Mouse (Mus musculus) adrenal gland, postnatal 25 days (tissue): Measurements from ENCODE around the gene Mgat3. TPM values are rescaled to one million over a fixed set of nuclear protein-coding genes. Genes with fewer than 3 reads are reported as not detected.

ENCODE experiments used
- DNase-seq: peaks from one replicate; pipeline ENCODE4 v3.0.0; 2021; ENCODE audit warnings: mixed read lengths
- total RNA-seq: library from RNA; stranded (reverse); gene quantifications from 2 replicates; pipeline ENCODE4 v1.2.3, GENCODE M21; 2021

Mgat3 gene
- total RNA-seq, 1 experiment from 2014 or later, result 7.4 TPM

DNA sequence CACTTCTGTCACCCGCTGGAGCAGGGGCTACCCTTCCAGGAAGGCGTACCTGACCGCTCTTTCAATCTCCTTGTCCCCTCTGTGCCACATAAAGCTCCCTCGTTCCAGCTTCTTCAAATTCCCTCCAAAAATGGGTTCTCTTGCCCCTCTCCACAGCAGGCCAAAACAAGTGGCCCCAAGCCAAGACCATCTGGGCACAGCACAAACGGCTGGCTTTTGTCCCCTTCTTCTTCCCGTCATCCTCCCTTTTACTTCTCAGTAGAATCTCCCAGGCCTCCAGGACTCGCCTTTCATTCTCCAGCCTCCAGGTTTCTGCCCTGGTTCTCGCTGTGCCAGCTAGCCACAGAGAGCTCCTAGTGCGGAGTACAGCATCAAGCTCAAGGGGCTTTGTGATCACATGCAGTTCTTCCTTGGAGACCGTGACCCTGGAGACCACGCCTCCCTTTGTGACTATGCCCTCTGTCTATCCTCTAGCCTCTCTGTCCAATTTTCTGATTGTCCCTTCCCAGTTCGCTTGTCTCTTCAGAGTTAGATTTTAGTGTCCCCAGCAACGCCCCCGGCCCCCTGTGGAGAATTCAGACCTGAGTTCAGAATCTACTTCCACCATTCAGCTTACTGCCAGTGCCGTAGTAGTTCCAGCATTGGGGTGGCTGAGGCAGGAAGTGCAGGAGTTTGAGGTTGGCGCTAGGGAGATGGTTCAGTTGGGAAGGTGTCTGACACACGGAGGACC, 54.7 kb downstream of the Mgat3 start:
- DNase-seq, result no peak

DNA sequence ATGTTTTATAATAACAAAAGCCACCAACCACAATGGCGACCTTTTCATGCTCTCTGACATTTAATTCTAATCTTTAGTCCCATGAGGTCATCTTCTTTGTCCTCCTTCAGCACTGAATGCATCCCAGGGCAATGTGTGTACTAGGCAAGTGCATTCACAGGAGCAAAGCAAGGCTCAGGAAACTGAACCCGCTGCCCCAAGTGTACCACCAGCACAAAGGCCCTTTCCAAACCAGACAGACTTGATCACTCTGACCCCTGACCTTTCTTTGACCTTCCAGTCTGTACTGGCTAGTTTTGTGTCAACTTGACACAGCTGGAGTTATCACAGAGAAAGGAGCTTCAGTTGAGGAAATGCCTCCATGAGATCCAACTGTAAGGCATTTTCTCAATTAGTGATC, 58.8 kb downstream of the Mgat3 start:
- no peak for DNase-seq

DNA sequence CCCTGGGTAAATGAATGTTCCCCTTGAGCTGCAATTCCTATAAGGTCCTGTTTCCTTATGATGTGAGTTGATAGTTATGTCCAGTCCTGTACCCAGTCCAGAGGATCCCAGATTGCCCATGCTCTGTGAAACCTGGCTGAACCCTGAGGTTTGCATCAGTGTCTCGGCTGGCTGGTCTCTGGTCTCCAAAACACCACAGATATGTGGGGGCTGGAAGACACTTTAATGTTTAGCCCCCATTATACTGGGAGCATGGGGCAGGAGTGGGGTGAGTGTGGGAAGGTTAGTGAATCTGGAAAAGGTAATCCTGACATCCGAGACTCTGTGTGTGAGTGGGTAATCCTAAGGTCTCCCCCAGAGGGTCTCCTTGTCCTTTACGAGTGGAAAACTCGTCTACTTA, 59.5 kb downstream of the Mgat3 start:
- DNase-seq, result no peak

DNA sequence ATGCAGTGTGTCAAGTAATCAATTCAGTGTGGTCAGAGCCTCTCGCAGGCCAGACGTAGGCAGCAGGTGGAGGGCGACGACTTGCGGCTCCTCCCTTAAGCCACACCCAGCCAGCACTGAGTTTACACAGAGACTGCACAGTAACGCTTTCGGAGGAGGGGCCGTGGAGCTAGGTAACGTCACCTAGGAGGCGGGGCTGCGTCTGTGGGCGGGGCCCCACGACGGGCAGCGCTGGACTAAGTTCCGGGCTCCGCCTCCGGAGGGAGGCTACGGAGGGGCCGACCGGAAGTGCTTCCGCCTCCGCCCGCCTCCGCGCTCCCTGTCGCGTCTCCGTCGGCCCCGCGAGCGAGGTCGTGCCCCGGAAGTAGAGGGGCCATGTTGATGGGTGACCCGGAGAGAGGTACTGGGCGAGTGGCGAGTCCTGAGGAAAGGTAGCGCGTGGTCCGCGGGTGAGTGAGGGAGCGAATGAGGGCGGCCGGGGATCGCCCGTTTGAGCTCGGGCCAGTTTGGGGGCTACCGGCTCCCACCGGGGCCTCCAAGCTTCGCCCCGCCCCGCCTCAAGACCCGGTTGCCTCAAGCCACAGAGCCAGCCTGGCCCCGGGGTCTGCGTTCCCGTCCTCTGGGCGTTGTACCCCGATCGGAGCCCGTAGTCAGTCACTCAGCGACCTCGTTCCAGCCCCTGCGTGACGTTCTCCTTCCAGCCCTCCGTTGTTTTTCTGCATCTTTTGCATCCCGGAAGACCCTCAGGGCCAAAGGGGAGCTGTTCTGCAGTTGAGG, 60.4 kb downstream of the Mgat3 start, which contains the start of gene Mief1:
Gene Mief1, plus strand, starts transcription at position 286 of the 777 bp plus-strand sequence.
- DNase-seq, result peak; percentile 98

DNA sequence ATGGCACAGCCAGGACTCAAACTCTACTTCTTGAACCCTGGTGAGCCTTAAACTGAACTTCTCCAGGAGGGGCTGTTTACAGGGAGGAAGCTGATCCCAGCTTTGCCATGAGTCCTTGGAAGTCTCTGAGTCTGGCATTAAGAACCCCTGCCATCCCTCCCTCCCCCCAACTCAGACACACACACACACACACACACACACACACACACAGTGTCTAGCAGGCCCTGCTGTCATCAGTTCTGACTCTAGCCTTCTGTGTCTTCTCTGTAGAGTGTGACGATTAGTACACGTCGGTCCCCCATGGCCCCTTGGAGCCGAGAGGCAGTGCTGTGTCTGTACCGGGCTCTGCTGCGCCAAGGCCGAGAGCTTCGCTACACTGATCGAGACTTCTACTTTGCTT, 62.0 kb downstream of the Mgat3 start, which contains the start of gene AC140267.1:
Gene AC140267.1, plus strand, starts transcription at position 301 of the 400 bp plus-strand sequence.
- no peak for DNase-seq

DNA sequence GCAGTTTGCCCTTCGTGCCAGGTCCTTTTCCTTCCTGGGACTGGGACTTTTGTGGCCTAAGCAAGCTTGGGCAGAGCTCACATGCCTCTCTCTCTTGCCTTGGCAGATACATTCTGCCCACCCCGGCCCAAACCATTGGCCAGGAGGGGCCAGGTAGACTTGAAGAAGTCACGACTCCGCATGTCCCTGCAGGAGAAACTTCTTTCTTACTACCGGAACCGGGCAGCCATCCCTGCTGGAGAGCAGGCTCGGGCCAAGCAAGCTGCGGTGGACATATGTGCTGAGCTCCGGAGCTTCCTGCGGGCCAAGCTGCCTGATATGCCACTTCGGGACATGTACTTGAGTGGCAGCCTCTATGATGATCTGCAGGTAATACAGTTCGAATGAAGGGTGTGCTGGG, 74.6 kb downstream of the Mgat3 start:
- no peak for DNase-seq

DNA sequence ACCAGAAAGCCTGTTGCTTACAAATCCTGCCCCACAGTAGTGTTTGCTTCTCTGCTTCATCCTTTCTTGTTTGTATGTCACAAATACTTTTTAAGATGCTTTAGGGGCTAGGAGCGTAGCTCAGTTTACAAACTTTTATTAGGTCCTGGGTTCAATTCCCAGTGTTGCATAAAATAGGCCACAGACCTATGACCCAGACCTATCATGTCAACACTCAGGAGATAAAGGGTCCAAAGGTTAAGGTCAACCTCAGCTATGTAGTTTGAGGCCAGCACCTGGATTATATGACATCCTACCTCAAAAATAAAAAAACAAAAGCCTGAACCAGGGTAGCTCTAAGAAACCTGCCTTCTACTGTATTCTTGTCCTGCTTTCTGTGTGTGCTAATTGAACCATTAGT, 75.1 kb downstream of the Mgat3 start:
- no peak for DNase-seq

DNA sequence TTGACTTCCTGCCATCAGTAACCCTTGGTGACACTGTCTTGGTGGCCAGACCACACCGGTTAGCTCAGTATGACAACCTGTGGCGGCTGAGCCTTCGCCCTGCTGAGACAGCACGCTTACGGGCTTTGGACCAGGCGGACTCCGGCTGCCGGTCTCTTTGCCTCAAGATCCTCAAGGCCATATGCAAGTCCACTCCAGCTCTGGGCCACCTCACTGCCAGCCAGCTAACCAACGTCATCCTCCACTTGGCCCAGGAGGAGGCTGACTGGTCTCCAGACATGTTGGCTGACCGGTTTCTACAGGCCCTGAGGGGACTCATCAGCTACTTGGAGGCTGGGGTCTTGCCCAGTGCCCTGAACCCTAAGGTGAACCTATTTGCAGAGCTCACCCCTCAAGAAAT, 76.2 kb downstream of the Mgat3 start:
- no peak for DNase-seq

DNA sequence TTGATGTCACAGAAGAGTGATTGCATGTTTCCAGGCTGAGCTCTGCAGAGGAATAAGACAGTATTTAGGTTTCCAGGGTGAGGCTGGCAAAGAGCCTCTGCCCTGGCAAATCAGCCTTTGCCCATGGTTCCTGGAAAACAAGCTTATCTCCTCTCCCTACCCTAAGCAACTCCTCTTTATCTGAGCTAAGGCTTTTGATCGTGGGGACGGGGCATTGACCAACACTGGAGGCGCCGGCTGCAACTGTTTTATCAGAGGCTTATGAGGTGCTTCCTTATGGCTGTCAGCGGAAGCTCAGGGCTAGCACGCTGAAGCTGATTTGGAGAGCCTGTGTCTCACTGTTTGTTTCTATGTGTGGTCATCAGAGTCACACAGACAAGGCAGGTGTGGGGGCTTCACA, 77.1 kb downstream of the Mgat3 start:
- DNase-seq, result no peak

DNA sequence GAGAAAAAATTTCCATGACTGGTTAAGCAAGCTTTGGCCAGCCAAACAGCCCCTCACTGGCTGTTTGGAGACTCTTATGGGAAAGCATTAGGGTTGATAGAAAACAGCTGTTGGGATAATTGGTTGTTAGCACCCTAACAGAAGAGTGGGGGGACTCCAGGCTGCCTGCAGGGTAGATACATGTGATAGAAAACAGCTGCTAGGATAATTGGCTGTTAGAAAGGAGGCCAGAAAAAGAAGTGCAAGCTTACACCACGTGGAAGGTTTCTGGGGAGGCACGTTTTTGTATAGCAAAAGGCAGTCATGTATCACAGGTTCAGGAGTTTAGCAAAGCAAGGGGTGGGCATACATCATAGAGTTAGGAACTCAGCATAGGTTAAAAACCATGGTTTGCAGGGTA, 80.0 kb downstream of the Mgat3 start:
- DNase-seq, result no peak

DNA sequence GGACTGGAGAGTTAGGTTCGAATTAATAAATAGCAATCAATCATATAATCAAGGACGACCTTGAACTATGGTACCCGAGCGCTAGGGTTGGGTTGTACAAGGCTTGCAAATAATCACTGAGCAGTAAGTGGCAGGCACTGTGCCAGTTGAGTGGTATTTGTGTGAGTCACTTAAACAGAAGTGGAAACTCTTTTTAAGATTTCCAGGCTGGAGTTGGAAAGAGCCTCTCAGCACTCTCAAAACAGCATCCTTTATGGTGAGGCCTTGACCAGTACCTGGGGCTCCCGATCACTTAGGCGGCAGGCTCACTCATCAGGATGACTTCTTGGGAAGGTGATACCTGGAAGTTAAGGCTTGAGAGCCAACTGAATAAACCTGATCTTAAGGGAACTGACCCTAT, 80.7 kb downstream of the Mgat3 start:
- DNase-seq, result peak; percentile 81

DNA sequence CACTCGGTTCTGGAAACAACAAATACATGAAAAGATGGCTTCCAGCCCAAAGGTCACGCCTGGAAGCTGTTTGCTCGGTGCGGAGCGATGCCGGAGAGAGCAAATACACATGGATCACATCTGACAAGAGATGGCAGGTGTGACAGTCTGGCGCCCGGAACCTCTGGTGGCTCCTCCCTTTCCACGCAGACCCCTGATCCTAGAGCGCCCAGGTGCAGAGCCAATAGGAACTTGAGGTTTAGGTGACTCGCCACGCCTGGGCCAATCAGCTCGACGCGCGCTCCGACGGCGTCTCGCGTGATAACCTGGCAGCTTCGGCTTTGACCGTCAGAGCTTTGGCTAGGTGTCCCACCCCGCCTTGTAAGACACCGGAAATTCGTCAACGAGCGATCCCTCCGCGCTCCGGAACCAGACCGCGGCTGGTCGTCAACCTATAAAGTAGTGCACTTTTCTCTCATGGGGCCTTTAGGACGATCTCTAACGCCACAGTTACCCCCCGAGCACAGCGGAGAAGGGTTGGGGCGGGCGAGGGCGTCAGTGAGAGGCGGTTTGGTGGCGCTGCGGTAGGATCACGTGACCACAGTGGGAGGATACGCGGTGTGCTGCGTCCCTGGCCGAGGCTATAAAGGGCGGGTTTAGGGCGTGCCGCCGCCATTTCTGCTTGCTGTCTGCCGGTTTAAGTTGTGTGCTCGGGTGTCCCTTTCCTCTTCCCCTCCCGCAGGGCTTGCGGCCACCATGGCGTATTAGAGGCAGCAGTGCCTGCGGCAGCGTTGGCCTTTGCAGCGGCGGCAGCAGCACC, 81.5 kb downstream of the Mgat3 start, which contains the start of gene Atf4:
Gene Atf4, plus strand, starts transcription at position 338 of the 799 bp plus-strand sequence.
- DNase-seq, result peak; percentile 95

DNA sequence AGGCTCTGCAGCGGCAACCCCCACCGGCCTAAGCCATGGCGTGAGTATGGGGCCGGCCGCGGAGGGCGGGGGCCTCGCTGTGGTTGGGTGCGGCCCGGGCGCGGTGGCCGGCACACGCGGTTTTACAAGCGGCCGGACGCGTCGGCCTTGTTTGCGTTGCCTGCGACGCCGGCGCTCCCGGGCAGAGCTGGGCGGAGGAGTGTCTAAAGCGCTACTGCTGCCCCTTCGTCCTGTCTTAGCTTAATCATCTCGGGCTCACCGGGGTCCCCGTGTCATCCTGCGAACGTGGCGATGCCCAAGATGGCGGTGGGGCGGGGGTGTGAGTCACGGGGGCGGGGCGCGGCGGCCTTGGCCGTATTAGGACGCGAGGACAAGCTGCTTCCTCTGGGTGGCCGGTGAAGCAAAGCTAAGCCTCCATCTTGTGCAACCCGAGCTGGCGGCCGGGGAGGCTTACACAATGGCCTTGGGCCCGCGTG, 82.2 kb downstream of the Mgat3 start:
- peak; percentile 88 for DNase-seq

DNA sequence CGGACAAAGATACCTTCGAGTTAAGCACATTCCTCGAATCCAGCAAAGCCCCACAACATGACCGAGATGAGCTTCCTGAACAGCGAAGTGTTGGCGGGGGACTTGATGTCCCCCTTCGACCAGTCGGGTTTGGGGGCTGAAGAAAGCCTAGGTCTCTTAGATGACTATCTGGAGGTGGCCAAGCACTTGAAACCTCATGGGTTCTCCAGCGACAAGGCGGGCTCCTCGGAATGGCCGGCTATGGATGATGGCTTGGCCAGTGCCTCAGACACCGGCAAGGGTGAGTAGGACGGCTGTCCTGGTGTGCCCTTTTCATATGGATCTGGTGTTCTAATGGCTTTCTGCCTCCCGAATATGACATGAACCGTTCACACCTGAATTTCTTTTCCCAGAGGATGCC, 82.7 kb downstream of the Mgat3 start:
- no peak for DNase-seq

DNA sequence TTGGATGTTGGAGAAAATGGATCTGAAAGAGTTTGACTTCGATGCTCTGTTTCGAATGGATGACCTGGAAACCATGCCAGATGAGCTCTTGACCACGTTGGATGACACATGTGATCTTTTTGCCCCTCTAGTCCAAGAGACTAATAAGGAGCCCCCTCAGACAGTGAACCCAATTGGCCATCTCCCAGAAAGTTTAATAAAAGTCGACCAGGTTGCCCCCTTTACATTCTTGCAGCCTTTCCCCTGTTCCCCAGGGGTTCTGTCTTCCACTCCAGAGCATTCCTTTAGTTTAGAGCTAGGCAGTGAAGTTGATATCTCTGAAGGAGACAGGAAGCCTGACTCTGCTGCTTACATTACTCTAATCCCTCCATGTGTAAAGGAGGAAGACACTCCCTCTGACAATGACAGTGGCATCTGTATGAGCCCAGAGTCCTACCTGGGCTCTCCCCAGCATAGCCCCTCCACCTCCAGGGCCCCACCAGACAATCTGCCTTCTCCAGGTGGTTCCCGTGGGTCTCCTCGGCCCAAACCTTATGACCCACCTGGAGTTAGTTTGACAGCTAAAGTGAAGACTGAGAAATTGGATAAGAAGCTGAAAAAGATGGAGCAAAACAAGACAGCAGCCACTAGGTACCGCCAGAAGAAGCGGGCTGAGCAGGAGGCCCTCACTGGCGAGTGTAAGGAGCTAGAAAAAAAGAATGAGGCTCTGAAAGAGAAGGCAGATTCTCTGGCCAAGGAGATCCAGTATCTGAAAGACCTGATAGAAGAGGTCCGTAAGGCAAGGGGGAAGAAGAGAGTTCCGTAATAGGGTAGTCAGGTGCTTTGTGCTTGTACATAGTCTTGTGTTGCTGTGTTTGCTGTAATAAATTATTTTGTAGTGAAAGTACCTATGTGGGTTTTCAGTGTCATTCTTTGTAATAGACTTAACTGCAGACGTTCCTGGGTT, 83.4 kb downstream of the Mgat3 start:
- DNase-seq, result no peak

DNA sequence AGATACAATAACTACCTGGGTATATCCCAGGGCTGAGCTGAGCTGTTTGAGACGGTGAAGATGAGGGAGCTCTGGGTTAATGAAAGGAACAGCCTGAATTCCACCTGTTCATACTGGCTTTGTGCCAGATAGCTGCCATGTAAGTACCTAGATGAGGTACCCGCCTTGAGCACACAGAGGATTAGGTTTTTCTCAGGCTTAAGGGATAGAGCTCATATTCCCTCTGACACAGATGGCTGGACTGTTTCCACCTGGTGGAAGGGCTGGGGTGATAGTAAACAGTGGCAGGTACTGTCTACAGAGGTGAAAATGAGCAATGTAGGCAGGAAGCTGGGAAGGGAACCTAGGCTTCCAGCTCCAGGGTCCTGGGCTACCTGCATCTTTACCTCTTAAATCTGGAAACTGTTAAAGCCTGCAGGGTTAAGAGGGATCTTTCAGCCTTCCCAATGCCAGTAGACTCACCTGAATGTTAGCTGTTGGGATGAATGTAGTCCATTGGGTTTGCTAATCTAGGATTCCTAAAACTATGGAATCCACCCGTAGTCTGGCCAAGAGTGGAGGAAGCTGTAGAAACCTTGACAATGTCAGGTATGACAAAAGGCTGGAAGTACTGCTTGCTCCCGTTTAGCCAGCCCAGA, 84.2 kb downstream of the Mgat3 start:
- no peak for DNase-seq

DNA sequence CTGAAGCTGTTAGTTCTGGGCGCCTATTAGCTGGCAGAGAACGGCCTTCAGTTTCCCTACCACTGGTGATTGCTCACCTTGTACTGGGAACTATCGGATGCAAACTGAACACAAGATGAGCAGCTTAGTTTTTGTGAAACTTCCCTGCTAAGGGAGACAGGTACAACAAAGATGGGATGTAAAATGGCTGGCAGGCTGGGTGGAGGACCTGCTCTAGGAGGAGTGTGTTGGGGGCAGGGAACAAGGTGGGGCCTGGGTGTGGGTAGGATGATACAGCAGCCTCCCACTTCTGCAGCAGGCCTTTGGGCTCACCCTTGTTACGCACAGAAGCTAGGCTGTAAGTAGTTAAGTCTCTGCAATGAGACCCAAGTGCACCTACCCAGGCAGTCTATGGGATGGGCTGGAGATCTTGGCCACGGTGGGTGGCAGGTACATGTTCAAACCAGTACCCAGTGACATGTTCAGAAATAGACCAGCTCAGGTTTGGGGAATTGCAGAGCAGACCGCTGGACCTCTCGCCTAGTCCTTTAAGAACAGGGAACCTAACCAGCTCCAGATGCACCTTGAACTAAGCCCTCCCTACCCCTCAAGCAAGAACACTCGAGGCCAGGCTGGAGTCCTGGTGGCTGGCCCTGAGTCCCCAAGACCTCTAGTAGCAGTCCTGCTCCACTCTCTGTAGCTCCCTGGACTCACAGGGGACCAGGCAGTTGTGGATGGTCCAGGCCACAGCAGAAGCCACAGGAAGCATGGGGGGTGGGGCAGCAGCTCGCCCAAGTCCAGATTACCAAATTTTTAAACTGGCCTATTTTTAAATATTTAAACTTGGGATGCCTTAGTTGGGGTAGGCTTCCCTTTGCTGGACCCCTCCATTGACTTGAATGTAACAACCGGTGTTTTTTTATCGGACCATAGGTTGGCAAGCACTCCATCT, 85.0 kb downstream of the Mgat3 start:
- DNase-seq, result no peak

DNA sequence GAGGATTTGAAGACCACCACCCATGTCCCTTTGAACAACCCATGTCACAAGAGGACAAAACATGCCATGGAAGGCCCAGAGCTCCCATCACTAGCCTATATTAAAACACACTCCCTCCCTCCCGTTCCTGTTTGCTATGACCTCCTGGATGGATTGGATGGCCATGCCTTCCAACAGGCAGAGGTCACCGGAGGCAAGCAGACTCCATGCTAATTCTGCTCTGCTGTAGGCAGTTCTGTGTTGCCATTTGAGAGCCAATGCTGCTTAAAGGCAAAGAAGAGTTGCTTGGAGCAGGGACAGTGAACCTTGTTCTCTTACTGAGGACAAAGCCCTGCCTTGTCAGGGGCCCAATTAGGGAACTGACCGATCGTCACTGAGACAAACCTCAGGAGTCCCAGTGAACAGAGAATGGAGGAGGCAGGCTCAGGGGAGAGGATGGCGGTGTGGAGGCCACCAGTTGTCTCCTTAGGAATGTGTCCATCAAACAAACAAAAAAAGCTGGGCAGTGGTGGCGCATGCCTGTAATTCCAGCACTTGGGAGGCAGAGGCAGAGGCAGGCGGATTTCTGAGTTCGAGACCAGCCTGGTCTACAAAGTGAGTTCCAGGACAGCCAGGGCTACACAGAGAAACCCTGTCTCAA, 86.0 kb downstream of the Mgat3 start:
- no peak for DNase-seq

DNA sequence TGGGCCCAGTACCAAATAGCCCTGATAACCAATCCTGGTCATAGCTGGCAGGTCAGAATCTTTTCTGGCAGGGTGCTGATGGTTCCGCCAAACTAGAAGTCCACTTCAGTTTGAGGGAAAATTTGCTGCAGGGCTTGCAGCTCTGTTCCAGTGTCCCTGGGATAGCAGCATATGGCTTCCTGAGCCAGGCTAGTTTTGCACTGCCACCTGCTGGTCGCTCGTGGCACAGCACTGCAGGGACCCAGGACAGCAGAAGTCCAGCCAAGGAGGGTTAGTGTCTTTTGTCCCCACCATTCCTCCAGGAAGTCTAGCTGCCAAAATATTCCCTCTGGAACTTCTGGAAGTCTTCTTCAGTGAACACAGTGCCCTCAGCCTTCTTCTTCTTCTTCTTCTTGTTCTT, 87.2 kb downstream of the Mgat3 start:
- peak; percentile 86 for DNase-seq
